Mouse (Mus musculus) embryo, embryonic 11 days (tissue): Measurements from ENCODE around the gene Gm7233.
"Not testable (repeated sequence)": the region's sequence is repeated elsewhere in the genome, so short reads cannot be mapped to it uniquely, and the experiment has no call there.

ENCODE experiments used
- DNase-seq: peaks from one replicate; pipeline ENCODE4 v3.0.0-alpha.2; 2015

Gm7233 gene

GRCm38 (mm10) chr14:43179567-43179966 is at the start of gene Gm7233:
Gm7233 (plus strand) TSS chr14:43179867.
- not testable (repeated sequence) for DNase-seq

GRCm38 (mm10) chr14:43167189-43167588 is 12.5 kb upstream of the Gm7233 start:
- not testable (repeated sequence) for DNase-seq

- not testable (repeated sequence) for DNase-seq
Measured at GRCm38 (mm10) chr14:43167942-43168341, 11.7 kb upstream of the Gm7233 start.

GRCm38 (mm10) chr14:43168573-43169170 is 11.0 kb upstream of the Gm7233 start:
- DNase-seq = not testable (repeated sequence)

- not testable (repeated sequence) for DNase-seq
Measured at GRCm38 (mm10) chr14:43235204-43235603, 55.5 kb downstream of the Gm7233 start, which contains the start of gene Gm8122. Gm8122 (minus strand) TSS chr14:43235304.
